Mouse (Mus musculus) MEL (cell line): Measurements from ENCODE around the gene Maml3. TPM values are rescaled to one million over a fixed set of nuclear protein-coding genes. Genes with fewer than 3 reads are reported as not detected.

Experiments
- DNase-seq: peaks from one replicate; pipeline ENCODE4 v3.0.0; 2011; ENCODE audit warnings: low read depth, low spot score
- H3K27ac ChIP-seq: 2 replicates; pipeline ENCODE4 v1.5.1; 2012; ENCODE audit warnings: low read depth, mild to moderate bottlenecking, control low read depth, low read length, moderate library complexity; ENCODE audit not compliant: control insufficient read depth
- H3K27me3 ChIP-seq, 2 experiments: fragments of 150-350 bp in 1 of 2; sonication (generic) in 1 of 2; 2 replicates each; pipeline ENCODE4 v1.6.1; 2012; ENCODE audit warnings: low read length in 2 of 2, mild to moderate bottlenecking in 2 of 2, improper control_type of control experiment in 1 of 2, moderate library complexity in 1 of 2; ENCODE audit not compliant: insufficient read depth in 2 of 2, control insufficient read depth in 1 of 2
- H3K36me3 ChIP-seq, 2 experiments: 2 replicates each; pipeline ENCODE4 v1.6.1; 2012 to 2014; ENCODE audit warnings: low read length in 2 of 2, improper control_type of control experiment in 1 of 2, inconsistent platforms in 1 of 2, mild to moderate bottlenecking in 1 of 2; ENCODE audit not compliant: insufficient read depth in 2 of 2, control insufficient read depth in 1 of 2
- H3K4me1 ChIP-seq, 2 experiments: fragments of 150-350 bp in 1 of 2; sonication (generic) in 1 of 2; 2 replicates each; pipeline ENCODE4 v1.6.1; 2012; ENCODE audit warnings: low read length in 2 of 2, improper control_type of control experiment in 1 of 2, mild to moderate bottlenecking in 1 of 2; ENCODE audit not compliant: insufficient read depth in 2 of 2, control insufficient read depth in 1 of 2
- H3K4me3 ChIP-seq, 2 experiments: fragments of 150-350 bp in 1 of 2; sonication (generic) in 1 of 2; 2 replicates each; pipeline ENCODE4 v1.5.1; 2012; ENCODE audit warnings: low read depth in 2 of 2, low read length in 2 of 2, mild to moderate bottlenecking in 2 of 2, moderate library complexity in 2 of 2, control low read depth in 1 of 2, improper control_type of control experiment in 1 of 2; ENCODE audit not compliant: control insufficient read depth in 1 of 2, insufficient read depth in 1 of 2
- H3K79me2 ChIP-seq: 2 replicates; pipeline ENCODE4 v1.6.1; 2012; ENCODE audit warnings: mild to moderate bottlenecking, low read length, moderate library complexity; ENCODE audit not compliant: control insufficient read depth, poor library complexity, insufficient read depth
- H3K9ac ChIP-seq: 2 replicates; pipeline ENCODE4 v1.6.1; 2012; ENCODE audit warnings: low read depth, mild to moderate bottlenecking, control low read depth, low read length, moderate library complexity; ENCODE audit not compliant: control insufficient read depth, poor library complexity, severe bottlenecking
- H3K9me3 ChIP-seq: fragments of 150-350 bp; sonication (generic); replicated peaks from 2 replicates; pipeline ENCODE4 v1.6.1; 2012; ENCODE audit warnings: mild to moderate bottlenecking, low read length, improper control_type of control experiment, moderate library complexity; ENCODE audit not compliant: insufficient read depth
- CHD1 ChIP-seq: IDR thresholded peaks from 2 replicates; pipeline ENCODE4 v1.6.1; 2012; ENCODE audit warnings: low read depth, mild to moderate bottlenecking, inconsistent platforms, low read length, improper control_type of control experiment
- CHD2 ChIP-seq: IDR thresholded peaks from 2 replicates; pipeline ENCODE4 v1.6.1; 2011; ENCODE audit warnings: low read length, improper control_type of control experiment
- E2F4 ChIP-seq: IDR thresholded peaks from 2 replicates; pipeline ENCODE4 v1.6.1; 2011; ENCODE audit warnings: low read depth, low read length, improper control_type of control experiment, borderline replicate concordance
- ELF1 ChIP-seq: IDR thresholded peaks from 2 replicates; pipeline ENCODE4 v1.6.1; 2014; ENCODE audit warnings: low read depth, mild to moderate bottlenecking, inconsistent platforms, low read length, improper control_type of control experiment, moderate library complexity
- ETS1 ChIP-seq: IDR thresholded peaks from 2 replicates; pipeline ENCODE4 v1.6.1; 2012; ENCODE audit warnings: low read depth, mild to moderate bottlenecking, inconsistent platforms, low read length, improper control_type of control experiment, moderate library complexity
- JUND ChIP-seq: IDR thresholded peaks from 2 replicates; pipeline ENCODE4 v1.6.1; 2011; ENCODE audit warnings: low read depth, mild to moderate bottlenecking, improper control_type of control experiment, low read length
- KAT2A ChIP-seq: conservative IDR thresholded peaks from 2 replicates; pipeline ENCODE4 v1.6.1; 2012; ENCODE audit warnings: low read depth, low read length, improper control_type of control experiment, inconsistent platforms
- MAZ ChIP-seq: IDR thresholded peaks from 2 replicates; pipeline ENCODE4 v1.6.1; 2012; ENCODE audit warnings: low read depth, mild to moderate bottlenecking, inconsistent platforms, low read length, improper control_type of control experiment
- MEF2A ChIP-seq: IDR thresholded peaks from 2 replicates; pipeline ENCODE4 v1.6.1; 2014; ENCODE audit warnings: low read depth, mild to moderate bottlenecking, inconsistent platforms, low read length, improper control_type of control experiment; ENCODE audit not compliant: poor library complexity, insufficient replicate concordance, severe bottlenecking; ENCODE audit errors: extremely low read depth
- MYB ChIP-seq: IDR thresholded peaks from 2 replicates; pipeline ENCODE4 v1.6.1; 2011; ENCODE audit warnings: mild to moderate bottlenecking, low read depth, low read length, improper control_type of control experiment
- MYC ChIP-seq: IDR thresholded peaks from 2 replicates; pipeline ENCODE4 v1.6.1; 2011; ENCODE audit warnings: low read depth, mild to moderate bottlenecking, low read length, improper control_type of control experiment, moderate library complexity
- NRF1 ChIP-seq: IDR thresholded peaks from 2 replicates; pipeline ENCODE4 v1.6.1; 2014; ENCODE audit warnings: low read depth, mild to moderate bottlenecking, inconsistent platforms, low read length, improper control_type of control experiment, moderate library complexity; ENCODE audit not compliant: poor library complexity, insufficient read depth, severe bottlenecking
- POLR2A ChIP-seq, 2 experiments: IDR thresholded peaks; 2 replicates each; pipeline ENCODE4 v1.6.1; 2011 to 2012; ENCODE audit warnings: low read length in 2 of 2, mild to moderate bottlenecking in 2 of 2, control low read depth in 1 of 2, improper control_type of control experiment in 1 of 2, low read depth in 1 of 2, moderate library complexity in 1 of 2; ENCODE audit not compliant: control insufficient read depth in 1 of 2, insufficient read depth in 1 of 2, poor library complexity in 1 of 2
- POLR2AphosphoS2 ChIP-seq: IDR thresholded peaks from 2 replicates; pipeline ENCODE4 v1.6.1; 2011; ENCODE audit warnings: low read length, improper control_type of control experiment
- POLR2AphosphoS5 ChIP-seq: IDR thresholded peaks from 2 replicates; pipeline ENCODE4 v1.6.1; 2012; ENCODE audit warnings: low read depth, borderline replicate concordance, mild to moderate bottlenecking, inconsistent platforms, low read length, moderate library complexity, mixed read lengths
- RCOR1 ChIP-seq: IDR thresholded peaks from 2 replicates; pipeline ENCODE4 v1.6.1; 2012; ENCODE audit warnings: low read depth, mild to moderate bottlenecking, inconsistent platforms, low read length, improper control_type of control experiment
- SIN3A ChIP-seq: IDR thresholded peaks from 2 replicates; pipeline ENCODE4 v1.6.1; 2012; ENCODE audit warnings: low read length, improper control_type of control experiment, inconsistent platforms
- TBP ChIP-seq: IDR thresholded peaks from 2 replicates; pipeline ENCODE4 v1.8.0; 2011; ENCODE audit warnings: low read depth, low read length, improper control_type of control experiment
- TCF12 ChIP-seq: IDR thresholded peaks from 2 replicates; pipeline ENCODE4 v1.6.1; 2014; ENCODE audit warnings: low read depth, mild to moderate bottlenecking, inconsistent platforms, low read length, improper control_type of control experiment, moderate library complexity
- USF1 ChIP-seq: IDR thresholded peaks from 2 replicates; pipeline ENCODE4 v1.6.1; 2014; ENCODE audit warnings: low read depth, mild to moderate bottlenecking, inconsistent platforms, low read length, improper control_type of control experiment, moderate library complexity
- USF2 ChIP-seq, 2 experiments: IDR thresholded peaks; 2 replicates each; pipeline ENCODE4 v1.6.1; 2011 to 2012; ENCODE audit warnings: improper control_type of control experiment in 2 of 2, low read length in 2 of 2, borderline replicate concordance in 1 of 2, inconsistent platforms in 1 of 2, low read depth in 1 of 2, mild to moderate bottlenecking in 1 of 2; ENCODE audit not compliant: insufficient read depth in 1 of 2
- ZC3H11A ChIP-seq: IDR thresholded peaks from 2 replicates; pipeline ENCODE4 v1.6.1; 2012; ENCODE audit warnings: low read depth, mild to moderate bottlenecking, inconsistent platforms, low read length, improper control_type of control experiment
- ZKSCAN1 ChIP-seq: IDR thresholded peaks from 2 replicates; pipeline ENCODE4 v1.6.1; 2012; ENCODE audit warnings: low read depth, mild to moderate bottlenecking, inconsistent platforms, low read length, improper control_type of control experiment, moderate library complexity
- polyA plus RNA-seq, 2 experiments: library from polyadenylated mRNA; stranded (reverse) in 1 of 2; unstranded in 1 of 2; fragments of >175 nt in 1 of 2; fragments of >200 nt in 1 of 2; gene quantifications; 2 replicates each; pipeline versions ENCODE4 v1.2.1 to v1.2.4; 2012; ENCODE audit warnings: low replicate concordance in 2 of 2, low read depth in 1 of 2; ENCODE audit not compliant: insufficient read length in 2 of 2, insufficient read depth in 1 of 2, missing spikeins in 1 of 2
- total RNA-seq: library from RNA; depleted of rRNA; stranded (reverse); fragments of 300-350 nt; gene quantifications from 2 replicates; pipeline ENCODE4 v1.2.3, GENCODE M21; 2012

The Maml3 gene
- total and polyA plus RNA-seq, 3 experiments, result 2.0 to 4.1 TPM; not detected in 1

DNA sequence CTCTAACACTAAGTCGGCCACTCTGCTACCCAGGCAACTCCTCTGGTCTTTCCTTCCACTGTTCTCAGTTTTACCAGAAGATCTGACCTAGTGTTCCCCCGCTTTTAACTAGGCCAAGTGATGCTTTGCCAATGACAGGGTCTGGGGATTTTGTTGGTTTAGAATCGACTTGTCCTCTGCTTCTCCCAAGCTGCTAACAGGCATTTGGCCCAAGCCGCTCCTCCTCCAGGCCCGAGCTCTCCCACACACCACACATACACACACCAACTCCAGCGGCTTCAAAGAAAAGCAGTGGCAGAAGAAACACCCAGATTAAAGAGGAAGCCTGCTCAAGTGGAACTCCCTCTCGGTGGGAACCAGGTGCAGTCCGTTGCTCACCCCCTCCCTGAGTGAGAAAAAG lies 69.5 kb downstream of the Maml3 start:
- no peak for TF ChIP-seq ELF1
- TF ChIP-seq JUND, result no peak
- no peak for TF ChIP-seq POLR2AphosphoS2
- TF ChIP-seq NRF1, result no peak
- no peak for TF ChIP-seq RCOR1
- no peak for TF ChIP-seq TCF12
- TF ChIP-seq MEF2A, result no peak
- TF ChIP-seq KAT2A, result no peak
- TF ChIP-seq POLR2A (IDR thresholded peaks at IDR 0.05; ENCODE audit: control insufficient read depth in 1 of 2, insufficient read depth in 1 of 2, low read depth in 1 of 2, low read length in 2 of 2, poor library complexity in 1 of 2), result no peak
- TF ChIP-seq CHD2, result no peak
- no peak for TF ChIP-seq ZKSCAN1
- TF ChIP-seq TBP, result no peak
- TF ChIP-seq MYB, result no peak
- TF ChIP-seq MYC, result no peak
- TF ChIP-seq E2F4, result no peak
- TF ChIP-seq ZC3H11A, result no peak
- no peak for TF ChIP-seq USF2 (IDR thresholded peaks at IDR 0.05; ENCODE audit: borderline replicate concordance in 1 of 2, insufficient read depth in 1 of 2, low read depth in 1 of 2, low read length in 2 of 2)
- H3K4me3 ChIP-seq, result no peak overlapping the region
- H3K36me3 ChIP-seq, result no peaks in the 10 kb centered on the region
- H3K9ac ChIP-seq, result no peak overlapping the region
- no peaks in the 10 kb centered on the region for H3K4me1 ChIP-seq
- no peak overlapping the region for H3K27ac ChIP-seq
- DNase-seq, result no peak
- no peaks in the 10 kb centered on the region for H3K79me2 ChIP-seq
- H3K9me3 ChIP-seq, result no peaks in the 10 kb centered on the region
- no peaks in the 10 kb centered on the region for H3K27me3 ChIP-seq

DNA sequence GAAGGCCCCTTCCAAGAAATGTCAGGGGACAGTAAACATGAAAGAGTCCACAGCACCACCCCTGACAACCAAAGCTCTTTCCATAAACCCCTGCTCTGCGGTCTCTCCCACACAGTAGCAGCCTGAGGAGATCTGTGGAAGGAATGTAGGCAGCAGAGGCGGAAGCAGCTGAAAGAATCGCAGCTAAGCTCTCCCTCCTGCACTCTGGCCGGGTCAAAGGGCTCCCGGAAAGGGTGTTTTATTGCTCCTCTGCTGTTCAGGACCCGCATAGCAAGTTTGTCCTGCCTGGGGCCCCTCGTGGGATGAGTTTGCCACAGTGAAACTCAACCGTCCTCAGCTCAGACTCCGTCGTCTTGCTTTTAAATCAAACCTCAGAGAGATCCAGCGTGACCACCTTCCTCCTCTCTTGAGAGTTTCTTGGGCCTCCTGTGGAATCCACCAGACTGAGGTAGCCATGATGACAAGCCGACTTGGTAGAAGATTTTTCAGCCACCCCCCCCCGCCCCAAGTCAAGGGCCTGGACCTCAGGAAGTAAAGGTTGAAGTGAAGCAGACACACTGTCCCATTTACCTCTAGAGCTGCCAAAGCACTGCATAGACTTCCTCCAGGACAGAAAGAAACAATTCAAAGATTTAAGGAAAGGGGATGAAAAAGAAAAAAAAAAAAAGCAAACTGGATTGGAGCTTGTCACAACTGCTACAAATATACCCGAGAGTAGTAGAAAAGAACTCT lies 70.9 kb downstream of the Maml3 start:
- no peaks in the 10 kb centered on the region for H3K36me3 ChIP-seq
- TF ChIP-seq ZC3H11A, result no peak
- no peak for TF ChIP-seq SIN3A
- TF ChIP-seq MAZ, result no peak
- no peak for TF ChIP-seq ETS1
- no peak for TF ChIP-seq RCOR1
- no peak for TF ChIP-seq TBP
- TF ChIP-seq POLR2AphosphoS5, result no peak
- no peak for TF ChIP-seq USF1
- TF ChIP-seq CHD1, result no peak
- no peak for TF ChIP-seq POLR2AphosphoS2
- no peak for TF ChIP-seq ELF1
- no peak for TF ChIP-seq E2F4
- no peaks in the 10 kb centered on the region for H3K9me3 ChIP-seq
- H3K4me1 ChIP-seq, result no peaks in the 10 kb centered on the region
- H3K27me3 ChIP-seq, result no peaks in the 10 kb centered on the region
- no peak overlapping the region for H3K4me3 ChIP-seq
- no peaks in the 10 kb centered on the region for H3K79me2 ChIP-seq
- no peak for DNase-seq
- no peak overlapping the region for H3K27ac ChIP-seq
- no peak overlapping the region for H3K9ac ChIP-seq
